32 mouse cellular contexts compared by ENCODE assay signal in genomic region chr14:12602080-12602479, GRCm38 (mm10).
"Had no signal": no experiment of that assay in that cellular context is flagged by ENCODE, and none has a peak within 500 bp of the region (broad histone marks: within the 10 kb centered on the region; RNA-seq: fewer than 3 reads in every experiment).

No protein-coding gene starts in this region.

- ATAC-seq: liver, embryonic 12.5 days; liver, postnatal 0 days; lung, postnatal 0 days; midbrain, embryonic 13.5 days; midbrain, embryonic 15.5 days; midbrain, embryonic 16.5 days had no signal

- H3K4me3 ChIP-seq: limb, embryonic 10.5 days; limb, embryonic 12.5 days; limb, embryonic 13.5 days; limb, embryonic 15.5 days; liver, embryonic 12.5 days; liver, embryonic 13.5 days; liver, embryonic 15.5 days; lung, embryonic 15.5 days; megakaryocyte, embryonic 14.5 days; midbrain, embryonic 10.5 days; midbrain, embryonic 12.5 days; midbrain, embryonic 13.5 days; midbrain, embryonic 15.5 days; myocyte; neural tube, embryonic 12.5 days; neural tube, embryonic 13.5 days had no signal

- H3K4me2 ChIP-seq: limb, embryonic 12.5 days; limb, embryonic 13.5 days; limb, embryonic 15.5 days; liver, embryonic 11.5 days; liver, embryonic 12.5 days; liver, embryonic 13.5 days; liver, embryonic 15.5 days; lung, embryonic 14.5 days; lung, embryonic 15.5 days; midbrain, embryonic 12.5 days; midbrain, embryonic 13.5 days; midbrain, embryonic 15.5 days; neural tube, embryonic 12.5 days; neural tube, embryonic 13.5 days had no signal

- H3K36me3 ChIP-seq: limb, embryonic 10.5 days; limb, embryonic 12.5 days; limb, embryonic 13.5 days; limb, embryonic 15.5 days; liver, embryonic 12.5 days; liver, embryonic 13.5 days; liver, embryonic 15.5 days; lung, embryonic 15.5 days; midbrain, embryonic 10.5 days; midbrain, embryonic 15.5 days had no signal

- H3K9ac ChIP-seq: limb, embryonic 12.5 days; limb, embryonic 13.5 days; limb, embryonic 15.5 days; liver, embryonic 12.5 days; liver, embryonic 13.5 days; liver, embryonic 14.5 days; liver, embryonic 15.5 days; liver, postnatal 0 days; lung, embryonic 14.5 days; lung, embryonic 15.5 days; midbrain, embryonic 12.5 days; midbrain, embryonic 13.5 days; midbrain, embryonic 15.5 days; neural tube, embryonic 12.5 days; neural tube, embryonic 13.5 days had no signal

- H3K27ac ChIP-seq: limb, embryonic 10.5 days; limb, embryonic 12.5 days; limb, embryonic 13.5 days; limb, embryonic 15.5 days; liver, embryonic 12.5 days; liver, embryonic 13.5 days; liver, embryonic 14.5 days; liver, embryonic 15.5 days; lung, embryonic 15.5 days; macrophage; midbrain, embryonic 10.5 days; midbrain, embryonic 12.5 days; midbrain, embryonic 13.5 days; midbrain, embryonic 15.5 days; neural tube, embryonic 12.5 days; neural tube, embryonic 13.5 days had no signal

- H3K4me1 ChIP-seq: limb, embryonic 10.5 days; limb, embryonic 12.5 days; limb, embryonic 13.5 days; limb, embryonic 15.5 days; liver, embryonic 12.5 days; liver, embryonic 13.5 days; liver, embryonic 15.5 days; lung, embryonic 15.5 days; megakaryocyte, embryonic 14.5 days; midbrain, embryonic 10.5 days; midbrain, embryonic 12.5 days; midbrain, embryonic 13.5 days; midbrain, embryonic 15.5 days; neural tube, embryonic 12.5 days; neural tube, embryonic 13.5 days had no signal

- H3K27me3 ChIP-seq: limb, embryonic 12.5 days; limb, embryonic 13.5 days; limb, embryonic 15.5 days; liver, embryonic 12.5 days; liver, embryonic 13.5 days; liver, embryonic 15.5 days; lung, embryonic 15.5 days; megakaryocyte, embryonic 14.5 days; midbrain, embryonic 12.5 days; midbrain, embryonic 13.5 days; midbrain, embryonic 15.5 days; neural tube, embryonic 12.5 days; neural tube, embryonic 13.5 days had no signal

- DNase-seq: left cerebral cortex, postnatal 4 days; liver; liver, embryonic 13.5 days; liver, postnatal 0 days; lung, adult 18-20 months; lung, adult 2 months; lung, embryonic 14.5 days; lung, postnatal 10 days; lung, postnatal 14 days; lung, postnatal 36 days; lung, postnatal 4 days; midbrain, embryonic 14.5 days had no signal

- H3K9me3 ChIP-seq: limb, embryonic 10.5 days; limb, embryonic 12.5 days; limb, embryonic 13.5 days; limb, embryonic 15.5 days; liver, embryonic 12.5 days; liver, embryonic 13.5 days; liver, embryonic 15.5 days; lung, embryonic 15.5 days; megakaryocyte, embryonic 14.5 days; midbrain, embryonic 10.5 days; midbrain, embryonic 12.5 days; midbrain, embryonic 13.5 days; midbrain, embryonic 15.5 days; neural tube, embryonic 12.5 days; neural tube, embryonic 13.5 days had no signal
